1 mouse cellular context compared by ENCODE assay signal in the genomic region with DNA sequence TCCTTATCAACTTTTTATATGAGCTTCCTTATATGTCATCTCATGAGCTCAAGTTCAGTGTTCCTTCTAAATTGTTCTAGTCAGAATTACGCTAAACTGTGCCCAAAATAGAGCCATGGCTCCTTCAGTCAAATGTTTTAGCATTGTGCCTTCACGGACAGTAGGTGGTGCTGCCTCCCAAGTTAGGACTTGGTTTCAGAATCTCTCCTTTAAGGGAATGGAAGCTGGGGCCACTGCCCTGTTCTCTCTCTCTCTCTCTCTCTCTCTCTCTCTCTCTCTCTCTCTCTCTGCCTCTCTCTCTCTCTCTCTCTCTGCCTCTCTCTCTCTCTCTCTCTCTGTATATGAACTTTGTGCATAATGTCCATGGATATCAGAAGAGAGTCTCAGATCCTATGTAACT.
A peak's percentile ranks its signal among the peaks of the same experiment; 100 is the strongest.
TF ChIP-seq lines count a peak whose summit lies in the region.

No protein-coding gene starts in this region.

TF ChIP-seq in ES-E14, 5 proteins besides CTCF, POLR2A, EP300 and RAD21 (continued from another document):
- TF ChIP-seq ZC3H11A (IDR thresholded peaks at IDR 0.05; ENCODE audit: borderline replicate concordance, low read depth, low read length) (0 out of 2 replicates have a peak, but pooled peaks have one; percentile 17), ZNF384 (IDR thresholded peaks at IDR 0.05; ENCODE audit: low read depth, low read length) (no peak), MAFK (IDR thresholded peaks at IDR 0.05; ENCODE audit: insufficient read depth, low read depth, low read length) (no peak)
